Mouse (Mus musculus): ENCODE data around the gene Rbm17.

GRCm38 (mm10) chr2:11557244-11557643 lies 46.7 kb downstream of the Rbm17 start:
- TF ChIP-seq EP300 (IDR thresholded peaks at IDR 0.05; ENCODE audit: low read depth in 1 of 2, low read length in 2 of 2) = no peak
- no peak for TF ChIP-seq BHLHE40 (IDR thresholded peaks at IDR 0.05; ENCODE audit: borderline replicate concordance, low read depth, low read length)
- no peak for TF ChIP-seq E2F4 (IDR thresholded peaks at IDR 0.05; ENCODE audit: borderline replicate concordance, low read depth, low read length)

All from MEL (cell line).